Mouse (Mus musculus) heart, postnatal 10 days (tissue): ENCODE results near the gene Gm17087. TPM values are rescaled to one million over a fixed set of nuclear protein-coding genes. Genes with fewer than 3 reads are reported as not detected.

Source experiments
- DNase-seq, 2 experiments: peaks; one replicate each; pipeline ENCODE4 v3.0.0; 2021
- intact Hi-C: fragments of 180-260 bp; cut with DNase I; formaldehyde crosslinking; loops from one replicate; pipeline ENCODE4 v1.15.1; 2025
- total RNA-seq, 2 experiments: library from RNA; stranded (reverse); gene quantifications; 2 replicates each; pipeline ENCODE4 v1.2.3; 2021

Gm17087 gene
- not detected for total RNA-seq

- intact Hi-C loops, result no loop called here
These were observed at the start of gene Gm17087 for GRCm38 (mm10) chr17:8566850-8567249. Gm17087 (minus strand) TSS chr17:8566950.

DNA sequence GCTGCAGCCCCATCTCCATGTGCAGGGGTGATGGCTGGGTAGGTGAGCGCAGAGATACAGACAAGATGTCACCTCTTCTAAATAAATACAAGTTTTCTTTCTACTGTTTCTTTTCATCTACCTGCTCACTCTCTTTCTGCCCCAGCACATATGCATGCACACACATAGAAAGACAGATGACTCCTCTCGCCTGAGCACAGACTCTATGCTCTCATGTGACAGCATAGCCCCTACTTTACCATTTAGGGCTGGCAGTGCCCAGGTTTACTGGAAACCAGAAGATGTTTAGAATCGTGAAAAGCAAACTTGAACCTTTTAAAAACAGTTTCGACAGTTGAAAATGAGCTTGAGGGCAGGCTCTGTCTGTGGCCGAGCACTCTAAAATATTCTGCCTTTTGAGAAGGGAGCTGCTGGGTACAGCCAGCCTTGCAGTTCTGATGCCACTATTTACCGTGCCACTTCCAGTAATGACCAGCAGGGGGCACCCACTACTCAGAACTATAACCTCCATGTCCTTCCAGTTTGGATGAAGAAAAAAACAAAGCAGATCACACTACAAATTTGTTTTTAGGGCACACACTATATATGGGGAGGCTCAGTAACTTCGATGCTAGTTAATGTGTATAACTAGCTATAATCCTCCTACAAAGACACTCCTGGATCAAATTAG, 47.3 kb upstream of the Gm17087 start:
- intact Hi-C loops, result loop anchor here (1.0 to 5.0 kb wide), 4 partner anchors 133 to 322 kb away; no protein-coding TSS in a partner anchor
- peak; percentile 84 to 90 for DNase-seq

More at GRCm38 (mm10) chr17:8566850-8567249, at the start of gene Gm17087:
- no peak for DNase-seq

DNA sequence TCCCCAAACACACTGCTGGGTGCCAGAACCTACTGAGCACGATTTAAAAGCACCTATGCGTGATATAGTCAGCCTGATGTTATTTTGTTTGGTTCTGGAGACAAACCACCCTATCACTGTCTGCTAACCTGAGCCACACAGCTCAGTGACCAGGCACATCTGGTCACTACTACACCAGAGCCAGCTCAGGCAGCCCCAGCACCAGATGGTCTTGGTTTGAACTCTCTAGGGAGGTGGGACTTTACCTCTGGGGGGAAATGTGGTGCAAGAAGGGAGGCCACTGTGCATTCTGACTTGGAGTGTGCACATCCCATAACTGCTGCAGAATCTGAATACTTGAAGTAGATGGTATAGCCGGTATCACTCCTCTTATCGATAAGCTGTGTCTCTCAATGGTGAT, 45.2 kb upstream of the Gm17087 start:
- intact Hi-C loops, result loop anchor here (5.0 kb wide), 2 partner anchors 135 to 190 kb away; no protein-coding TSS in a partner anchor
- DNase-seq, result no peak

DNA sequence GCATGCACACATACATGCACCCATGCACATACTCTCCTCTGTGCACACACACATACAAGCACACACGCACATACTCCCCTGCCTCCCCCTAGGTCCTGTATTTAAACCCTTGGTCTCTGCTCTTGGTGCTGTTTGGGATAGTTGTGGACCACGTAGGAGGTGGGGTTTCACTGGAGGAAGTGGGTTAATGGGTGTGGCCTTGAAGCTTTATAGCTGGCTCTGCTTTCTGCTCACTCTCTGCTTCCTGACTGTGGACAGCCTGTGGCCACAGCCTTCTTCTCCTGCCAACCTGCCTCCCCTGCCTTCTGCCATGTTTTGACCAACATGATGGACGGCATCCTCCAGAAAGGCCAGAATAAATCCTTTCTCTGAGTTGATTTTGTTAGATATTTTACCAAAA, 39.9 kb upstream of the Gm17087 start:
- intact Hi-C loops, result no loop called here
- no peak for DNase-seq

- no peak for DNase-seq
- intact Hi-C loops, result no loop called here
These were observed 39.2 kb upstream of the Gm17087 start for GRCm38 (mm10) chr17:8605921-8606320.

DNA sequence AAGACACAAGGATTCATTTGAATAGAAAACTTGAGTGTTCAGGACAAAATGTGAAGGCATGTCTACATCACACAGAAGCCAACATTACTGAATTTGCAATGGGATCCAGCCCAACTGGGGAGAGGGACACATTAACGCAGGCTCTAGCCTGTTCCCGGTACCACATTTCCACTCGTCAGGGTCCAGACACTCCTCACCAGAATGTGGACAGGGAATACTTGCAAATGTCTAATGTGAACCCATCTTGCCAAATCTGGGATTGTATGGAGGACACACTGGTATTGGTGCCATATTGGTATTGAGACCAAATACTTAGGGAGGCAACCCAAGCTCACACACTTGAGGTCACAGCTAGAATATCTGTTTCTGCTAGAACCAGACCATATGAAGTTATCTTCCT, 36.2 kb upstream of the Gm17087 start:
- DNase-seq, result no peak
- intact Hi-C loops, result no loop called here

DNA sequence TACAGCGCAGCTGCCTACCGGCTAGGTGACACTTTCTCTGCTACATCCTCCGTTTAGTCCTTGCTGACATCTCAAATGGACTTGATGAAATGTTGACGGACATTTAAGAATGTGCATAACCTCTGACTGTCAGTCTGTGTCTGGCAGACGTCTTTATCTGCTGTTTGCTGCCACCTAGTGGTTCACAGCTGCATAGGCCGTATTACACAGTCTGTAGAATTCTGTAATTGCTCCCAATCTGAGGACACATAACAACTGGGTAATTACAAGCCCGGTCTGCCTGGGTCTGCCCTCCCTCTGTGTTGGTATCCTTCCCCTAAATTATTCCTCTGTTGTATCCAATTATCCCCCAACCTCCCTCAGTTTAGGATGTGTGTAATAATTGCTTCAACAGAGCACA, 31.0 kb upstream of the Gm17087 start:
- intact Hi-C loops, result loop anchor here (1.0 kb wide), 1 partner anchor 129 kb away; no protein-coding TSS in a partner anchor
- DNase-seq, result peak; percentile 68 to 80

DNA sequence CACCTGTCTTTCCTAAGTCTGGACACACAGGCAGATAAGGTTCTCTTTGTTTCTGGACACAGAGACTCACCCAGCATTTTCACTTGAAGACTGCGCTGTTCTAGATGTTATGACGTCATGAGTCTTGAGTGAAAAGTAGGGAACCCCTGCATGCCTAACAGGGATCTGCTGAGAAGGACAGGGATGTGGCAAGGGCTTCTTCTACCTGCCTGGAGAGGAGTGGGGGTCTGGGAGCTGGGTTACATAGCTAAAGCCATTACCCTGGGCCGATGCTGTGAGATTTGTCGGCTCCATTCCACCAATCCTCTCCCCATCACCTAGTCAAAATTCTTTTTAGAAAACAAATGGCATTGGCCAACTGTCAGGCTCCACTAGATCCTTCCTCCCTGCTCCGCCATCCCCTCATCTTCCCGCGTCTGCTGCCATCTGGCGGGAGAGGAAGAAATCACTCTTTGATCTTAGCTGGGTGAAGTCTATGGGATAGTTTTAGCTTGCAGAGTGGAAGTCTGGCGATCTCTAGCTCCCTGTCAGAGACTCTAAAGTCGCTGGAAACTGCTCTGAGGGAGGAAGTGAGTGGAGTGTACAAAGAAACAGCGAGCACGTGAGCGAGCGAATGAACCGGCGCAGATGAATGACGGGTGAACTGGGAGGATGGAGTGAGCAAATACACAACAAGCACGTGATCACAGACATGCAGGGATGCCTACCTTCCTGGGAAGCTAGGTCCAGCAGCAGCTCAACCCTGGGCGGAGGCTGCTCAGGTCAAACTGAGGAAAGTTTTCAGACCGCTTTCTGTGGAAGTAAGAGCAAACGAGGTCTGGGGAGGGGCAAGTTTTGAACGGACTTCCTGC, 25.9 kb upstream of the Gm17087 start:
- intact Hi-C loops, result loop anchor here (1.0 to 5.0 kb wide), 2 partner anchors 55 to 124 kb away; no protein-coding TSS in a partner anchor
- peak; percentile 78 to 87 for DNase-seq

DNA sequence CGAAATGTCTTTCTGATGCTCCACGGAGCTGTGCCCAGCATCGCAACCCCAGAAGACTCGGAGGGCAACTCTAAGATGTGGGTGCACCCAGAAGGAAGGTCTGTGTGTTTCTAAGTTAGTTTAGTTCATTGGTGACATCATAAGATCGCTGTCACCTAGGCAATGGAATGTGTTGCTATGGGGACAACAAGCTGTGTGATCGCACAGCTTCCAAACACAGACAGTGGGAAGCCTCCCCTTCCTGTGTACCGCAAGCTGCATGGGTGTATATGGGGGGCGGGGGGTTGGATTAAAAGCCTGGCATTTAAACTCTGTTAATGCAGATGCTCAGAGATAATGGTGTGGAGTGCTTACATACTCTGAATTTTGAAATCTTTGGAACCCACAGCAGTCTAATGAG, 14.8 kb upstream of the Gm17087 start:
- intact Hi-C loops, result no loop called here
- no peak for DNase-seq

GRCm38 (mm10) chr17:8580360-8580759, 13.6 kb upstream of the Gm17087 start:
- DNase-seq, result peak in 1 of 2 experiments; percentile 20
- intact Hi-C loops, result no loop called here

DNA sequence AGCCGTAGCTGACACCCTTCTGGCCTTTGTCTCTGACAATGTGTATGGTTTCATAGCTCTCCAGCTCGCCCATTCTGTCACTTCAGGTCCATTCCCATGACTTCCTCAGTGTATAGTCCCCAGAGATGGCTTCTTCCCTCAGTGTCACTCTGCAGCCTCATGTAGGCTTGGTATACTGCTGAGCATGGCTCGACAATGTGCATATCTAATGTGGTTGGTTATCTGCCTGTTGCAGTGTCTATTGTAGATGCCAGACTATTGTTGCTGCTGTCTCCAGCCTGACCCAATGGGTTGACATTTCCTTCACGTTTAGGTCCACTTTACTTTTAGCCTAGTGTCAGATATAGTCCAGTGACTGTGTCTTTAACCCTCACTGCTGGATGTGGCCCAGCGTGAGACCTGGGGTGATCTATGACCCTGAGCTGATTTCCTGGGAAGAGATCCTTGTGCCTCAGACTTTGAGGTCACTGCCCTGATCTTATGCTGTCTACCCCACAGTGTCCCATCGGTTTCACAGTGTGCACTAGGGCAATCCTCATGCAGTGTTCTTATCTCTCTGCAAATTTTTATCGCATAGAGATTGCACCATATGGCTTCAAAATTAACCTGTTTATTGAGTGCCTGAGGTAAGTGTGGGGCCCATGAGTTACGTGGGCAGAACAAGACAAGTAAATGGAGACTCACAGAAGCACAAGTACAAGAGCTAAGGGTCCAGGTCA, 7.0 kb upstream of the Gm17087 start:
- intact Hi-C loops, result no loop called here
- no peak for DNase-seq

DNA sequence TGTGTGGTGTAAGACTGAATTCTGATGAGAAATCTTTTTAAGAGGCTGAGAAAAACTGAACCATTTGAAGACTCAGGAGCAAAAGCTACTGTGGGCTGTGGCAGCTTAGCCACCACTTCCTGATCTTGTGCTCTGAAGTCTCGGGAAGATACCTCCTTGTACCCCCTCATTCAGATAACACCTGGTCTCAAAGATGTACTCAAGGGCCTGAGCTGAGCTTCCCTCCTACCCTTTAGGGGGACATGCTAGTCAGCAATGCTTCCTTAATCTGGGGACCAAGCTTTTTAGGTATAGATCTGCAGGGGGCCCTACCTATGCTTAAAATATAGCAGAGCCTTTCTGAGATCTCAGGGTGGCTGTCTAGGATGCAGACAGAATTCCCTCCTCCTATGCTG, 3.9 kb downstream of the Gm17087 start:
- no peak for DNase-seq
- intact Hi-C loops, result no loop called here

GRCm38 (mm10) chr17:8562101-8562885, 4.5 kb downstream of the Gm17087 start:
- DNase-seq, result no peak
- intact Hi-C loops, result no loop called here

DNA sequence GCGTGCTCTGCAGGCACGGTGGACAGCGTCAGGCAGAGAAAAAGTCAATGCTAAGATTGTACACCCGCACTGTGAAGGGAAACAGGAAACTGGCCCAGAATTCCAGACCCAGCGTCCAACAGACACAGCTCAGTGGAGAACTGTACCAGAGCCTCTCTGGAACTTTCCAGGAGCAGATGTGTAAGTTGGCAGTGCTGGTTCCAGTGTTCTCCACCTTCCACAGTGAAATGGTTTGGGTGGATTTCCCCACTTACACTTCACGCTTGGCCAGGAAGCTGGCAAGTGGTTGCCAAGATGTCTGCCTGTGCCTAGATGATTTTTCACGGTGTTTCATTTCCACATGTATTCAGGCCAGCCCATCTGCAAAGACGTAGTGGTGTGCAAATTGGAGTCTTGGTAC, 8.8 kb downstream of the Gm17087 start:
- DNase-seq, result no peak
- intact Hi-C loops, result no loop called here

GRCm38 (mm10) chr17:8556223-8556622, 10.5 kb downstream of the Gm17087 start:
- DNase-seq, result peak in 1 of 2 experiments; percentile 6
- intact Hi-C loops, result no loop called here

GRCm38 (mm10) chr17:8555785-8556184, 11.0 kb downstream of the Gm17087 start:
- DNase-seq, result peak in 1 of 2 experiments; percentile 9
- intact Hi-C loops, result no loop called here

- intact Hi-C loops, result no loop called here
- no peak for DNase-seq
These were observed 12.5 kb downstream of the Gm17087 start for GRCm38 (mm10) chr17:8554219-8554618.

GRCm38 (mm10) chr17:8553601-8554000, 13.1 kb downstream of the Gm17087 start:
- intact Hi-C loops, result no loop called here
- no peak for DNase-seq

- intact Hi-C loops, result no loop called here
- peak; percentile 19 to 20 for DNase-seq
These were observed 14.3 kb downstream of the Gm17087 start for GRCm38 (mm10) chr17:8552346-8553035.

DNA sequence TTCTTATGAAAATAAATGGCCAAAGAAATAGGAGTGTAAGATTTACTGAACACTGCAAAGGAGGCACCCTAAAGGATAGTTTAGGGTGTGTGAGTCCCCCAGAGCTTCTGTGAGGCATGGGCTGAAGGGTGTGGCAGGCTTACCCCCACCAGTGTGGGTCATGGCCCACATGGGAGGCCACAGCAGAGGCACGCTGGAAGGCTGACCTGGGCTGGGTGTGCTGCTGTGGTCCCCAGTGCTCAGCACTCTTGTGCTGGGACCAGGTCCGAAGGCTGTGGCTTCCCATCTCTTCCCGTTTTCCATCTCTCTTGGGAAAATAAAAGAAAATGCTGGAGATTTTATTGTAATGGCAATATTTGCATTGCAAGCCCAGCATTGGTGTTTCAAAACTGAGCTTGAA, 15.1 kb downstream of the Gm17087 start:
- intact Hi-C loops, result no loop called here

More for the DNA sequence above, 15.1 kb downstream of the Gm17087 start:
- no peak for DNase-seq
